Mouse (Mus musculus): ENCODE measurements at regions not wholly inside any gene's neighbourhood (a gene's known extent, or its start where the extent isn't known, plus 50 kb on each side); places are given as distances from the start of the nearest gene placed in this dataset.

GRCm38 (mm10) chr7:136613496-136613895 is 280.9 kb upstream of the Mgmt start:
- TF ChIP-seq CTCF (IDR thresholded peaks at IDR 0.05) (no peak), POLR2A (IDR thresholded peaks at IDR 0.05; ENCODE audit: insufficient read depth, low read depth, low read length) (no peak), EP300 (IDR thresholded peaks at IDR 0.05; ENCODE audit: insufficient read depth, low read depth, low read length) (no peak)
